Mouse (Mus musculus) heart, adult 2 months (tissue): Measurements from ENCODE around the gene Sucnr1. TPM values are rescaled to one million over a fixed set of nuclear protein-coding genes. Genes with fewer than 3 reads are reported as not detected.
A peak's percentile ranks its signal among the peaks of the same experiment; 100 is the strongest.
"Not testable (repeated sequence)": the region's sequence is repeated elsewhere in the genome, so short reads cannot be mapped to it uniquely, and the experiment has no call there.

ENCODE experiments used
- DNase-seq, 2 experiments: peaks; one replicate each; pipeline ENCODE4 v3.0.0; 2021
- H3K27ac ChIP-seq: fragments of 200-600 bp; 2 replicates; pipeline ENCODE4 v1.8.1; 2022
- H3K27me3 ChIP-seq: fragments of 200-500 bp; 2 replicates; pipeline ENCODE4 v1.6.1; 2012; ENCODE audit warnings: mild to moderate bottlenecking, low read length, inconsistent platforms, mixed read lengths; ENCODE audit not compliant: control insufficient read depth, insufficient read depth
- H3K36me3 ChIP-seq: fragments of 200-500 bp; 2 replicates; pipeline ENCODE4 v1.6.1; 2012; ENCODE audit warnings: low read length, inconsistent platforms; ENCODE audit not compliant: control insufficient read depth, insufficient read depth
- H3K4me1 ChIP-seq: fragments of 200-500 bp; 2 replicates; pipeline ENCODE4 v1.6.1; 2011; ENCODE audit warnings: low read length; ENCODE audit not compliant: control insufficient read depth, insufficient read depth
- H3K4me3 ChIP-seq: fragments of 200-600 bp; 2 replicates; pipeline ENCODE4 v1.8.1; 2022
- H3K79me2 ChIP-seq: fragments of 200-500 bp; replicated peaks from 2 replicates; pipeline ENCODE4 v1.6.1; 2012; ENCODE audit warnings: mild to moderate bottlenecking, inconsistent platforms, low read length, moderate library complexity, mixed read lengths; ENCODE audit not compliant: control insufficient read depth, insufficient read depth
- H3K9ac ChIP-seq: fragments of 200-500 bp; 2 replicates; pipeline ENCODE4 v1.6.1; 2012; ENCODE audit warnings: low read depth, mild to moderate bottlenecking, control low read depth, inconsistent platforms, low read length, mixed read lengths
- CTCF ChIP-seq: fragments of 200-600 bp; IDR thresholded peaks from 2 replicates; pipeline ENCODE4 v1.8.1; 2022; ENCODE audit warnings: antibody characterized with exemption, mild to moderate bottlenecking, moderate library complexity
- EP300 ChIP-seq: fragments of 200-500 bp; IDR thresholded peaks from 2 replicates; pipeline ENCODE4 v1.6.1; 2011; ENCODE audit warnings: low read depth, low read length, control low read depth; ENCODE audit not compliant: insufficient read depth
- POLR2A ChIP-seq: fragments of 200-500 bp; IDR thresholded peaks from 2 replicates; pipeline ENCODE4 v1.6.1; 2011; ENCODE audit warnings: mild to moderate bottlenecking, low read depth, low read length, control low read depth; ENCODE audit not compliant: insufficient read depth
- WGBS: fragments of 180-500 bp; shearing (Covaris S2); methylation state at CpG from one replicate; pipeline ENCODE4 v1.1.7; 2018; 5-methylcytosine and 5-hydroxymethylcytosine counted together
- intact Hi-C: fragments of 180-260 bp; cut with DNase I; formaldehyde crosslinking; loops from one replicate; pipeline ENCODE4 v1.15.1; 2025
- polyA plus RNA-seq: library from polyadenylated mRNA; depleted of rRNA; stranded (reverse); fragments of >200 nt; gene quantifications from 2 replicates; pipeline ENCODE4 v1.2.3, GENCODE M21; 2012
- total RNA-seq, 2 experiments: library from RNA; stranded (reverse); gene quantifications; 2 replicates each; pipeline ENCODE4 v1.2.3; 2021

The Sucnr1 gene
- total and polyA plus RNA-seq, 3 experiments: 0.59 TPM; not detected in 2

GRCm38 (mm10) chr3:60091321-60091720, 9.7 kb downstream of the Sucnr1 start:
- Histone ChIP-seq H3K4me3 (no peak overlapping the region), H3K9ac (no peak overlapping the region), H3K27ac (no peak overlapping the region), H3K36me3 (no peaks in the 10 kb centered on the region), H3K79me2 (no peaks in the 10 kb centered on the region), H3K27me3 (no peaks in the 10 kb centered on the region), H3K4me1 (no peaks in the 10 kb centered on the region)
- TF ChIP-seq CTCF: no peak
- no peak for TF ChIP-seq EP300
- no peak for DNase-seq
- intact Hi-C loops: no loop called here
- 72% methylated on average over 8 of the region's 8 CpGs for WGBS

- no peaks in the 10 kb centered on the region for H3K36me3 ChIP-seq
- H3K79me2 ChIP-seq: no peaks in the 10 kb centered on the region
- WGBS: 57% methylated on average over 2 of the region's 2 CpGs
- no peak overlapping the region for H3K27ac ChIP-seq
- no peaks in the 10 kb centered on the region for H3K27me3 ChIP-seq
- no peak for TF ChIP-seq CTCF
- TF ChIP-seq EP300: no peak
- TF ChIP-seq POLR2A: no peak
- H3K4me1 ChIP-seq: no peaks in the 10 kb centered on the region
- H3K9ac ChIP-seq: no peak overlapping the region
- H3K4me3 ChIP-seq: no peak overlapping the region
- intact Hi-C loops: no loop called here
- no peak for DNase-seq
Observed at GRCm38 (mm10) chr3:60094386-60095156, 12.9 kb downstream of the Sucnr1 start.

- no peak for DNase-seq
- Histone ChIP-seq H3K4me1 (no peaks in the 10 kb centered on the region), H3K27ac (no peak overlapping the region), H3K9ac (no peak overlapping the region), H3K36me3 (no peaks in the 10 kb centered on the region), H3K27me3 (no peaks in the 10 kb centered on the region), H3K79me2 (no peaks in the 10 kb centered on the region), H3K4me3 (no peak overlapping the region)
- TF ChIP-seq CTCF (no peak), EP300 (no peak), POLR2A (no peak)
- 79% methylated on average over 3 of the region's 3 CpGs for WGBS
- intact Hi-C loops: no loop called here
Observed at GRCm38 (mm10) chr3:60096941-60097340, 15.3 kb downstream of the Sucnr1 start.

GRCm38 (mm10) chr3:60097485-60097884, 15.8 kb downstream of the Sucnr1 start:
- Histone ChIP-seq H3K79me2 (no peaks in the 10 kb centered on the region), H3K9ac (no peak overlapping the region), H3K27ac (no peak overlapping the region), H3K4me3 (no peak overlapping the region), H3K36me3 (no peaks in the 10 kb centered on the region), H3K27me3 (no peaks in the 10 kb centered on the region), H3K4me1 (no peaks in the 10 kb centered on the region)
- no peak for DNase-seq
- intact Hi-C loops: no loop called here
- 90% methylated on average over 2 of the region's 2 CpGs for WGBS
- TF ChIP-seq CTCF (no peak), POLR2A (no peak), EP300 (no peak)

- H3K4me1 ChIP-seq: no peaks in the 10 kb centered on the region
Observed at GRCm38 (mm10) chr3:60098521-60098920, 16.9 kb downstream of the Sucnr1 start.

GRCm38 (mm10) chr3:60104462-60105109, 22.9 kb downstream of the Sucnr1 start:
- Histone ChIP-seq H3K36me3 (no peaks in the 10 kb centered on the region), H3K27ac (no peak overlapping the region), H3K4me3 (no peak overlapping the region), H3K79me2 (no peaks in the 10 kb centered on the region), H3K9ac (no peak overlapping the region), H3K27me3 (no peaks in the 10 kb centered on the region), H3K4me1 (no peaks in the 10 kb centered on the region)
- no peak for DNase-seq
- 84% methylated on average over 2 of the region's 2 CpGs for WGBS
- TF ChIP-seq POLR2A: no peak
- TF ChIP-seq EP300: no peak
- no peak for TF ChIP-seq CTCF
- intact Hi-C loops: no loop called here

More at GRCm38 (mm10) chr3:60098521-60098920, 16.9 kb downstream of the Sucnr1 start:
- Histone ChIP-seq H3K27ac (no peak overlapping the region), H3K9ac (no peak overlapping the region), H3K27me3 (no peaks in the 10 kb centered on the region), H3K79me2 (no peaks in the 10 kb centered on the region), H3K4me3 (no peak overlapping the region), H3K36me3 (no peaks in the 10 kb centered on the region)
- DNase-seq: peak in 1 of 2 experiments; percentile 4
- TF ChIP-seq POLR2A (no peak), CTCF (no peak), EP300 (no peak)
- WGBS: 52% methylated on average over 1 of the region's 1 CpGs
- intact Hi-C loops: no loop called here

- H3K4me1 ChIP-seq, H3K36me3 ChIP-seq, H3K9ac ChIP-seq, intact Hi-C loops, H3K4me3 ChIP-seq, DNase-seq, H3K27me3 ChIP-seq, H3K79me2 ChIP-seq, H3K27ac ChIP-seq: not testable (repeated sequence)
- WGBS: 60% methylated on average over 1 of the region's 1 CpGs
Observed at GRCm38 (mm10) chr3:60106446-60106845, 24.8 kb downstream of the Sucnr1 start.
